8 mouse cellular contexts compared by ENCODE assay signal in genomic region chr19:40832361-40832760, GRCm38 (mm10). TPM values are rescaled to one million over a fixed set of nuclear protein-coding genes. Genes with fewer than 3 reads are reported as not detected.
DNase-seq lines count a peak whose midpoint lies in the region; ATAC-seq and TF ChIP-seq lines count a peak whose summit lies in the region.

No protein-coding gene starts in this region.

- 0 out of 2 replicates have a peak, but pooled peaks cover 2% of the 10 kb centered on the region for H3K4me1 ChIP-seq in cerebellum, adult 2 months (ENCODE audit: control insufficient read depth, insufficient read depth, low read length)
- H3K4me1 ChIP-seq in CH12.LX (ENCODE audit: control insufficient read depth in 1 of 2, insufficient read depth in 2 of 2) = peaks cover 6 to 22% of the 10 kb centered on the region in 2 experiments
- H3K4me1 ChIP-seq in hindbrain, embryonic 11.5 days (replicated peaks; ENCODE audit: control insufficient read depth, insufficient read depth, low read length) = no peaks in the 10 kb centered on the region; the same call in 1 of the 2 replicates

- no peak for DNase-seq in cerebellum, adult 2 months
- no peak for DNase-seq in cerebellum, postnatal 14 days
- peak; percentile 16 for DNase-seq in CH12.LX (ENCODE audit: extremely low read depth)
- DNase-seq in hindbrain, embryonic 11.5 days (ENCODE audit: low spot score) = no peak
- peak; percentile 39 for DNase-seq in lung, postnatal 36 days
- DNase-seq in T-cell, adult 2 months (ENCODE audit: low spot score) = no peak
- DNase-seq in embryo, embryonic 11 days = no peak
- DNase-seq in cerebellum, adult 9-11 months = no peak

- in situ Hi-C loops in CH12.LX (cut with MboI; ENCODE audit: low pct_ligation_motif_present, low pct_unique_long_range_greater_than_20kb, low sequenced_read_pairs) = loop anchor here (5.0 kb wide), 1 partner anchor 70 kb away; no protein-coding TSS in a partner anchor

- no peaks in the 10 kb centered on the region for H3K27me3 ChIP-seq in cerebellum, adult 2 months (ENCODE audit: control insufficient read depth, insufficient read depth, low read length)
- H3K27me3 ChIP-seq in CH12.LX (replicated peaks) = no peaks in the 10 kb centered on the region
- no peaks in the 10 kb centered on the region for H3K27me3 ChIP-seq in hindbrain, embryonic 11.5 days (ENCODE audit: control insufficient read depth, insufficient read depth, low read length)

- H3K9me3 ChIP-seq in CH12.LX (replicated peaks; ENCODE audit: low read length) = no peaks in the 10 kb centered on the region
- H3K9me3 ChIP-seq in hindbrain, embryonic 11.5 days (ENCODE audit: control insufficient read depth, low read length) = no peaks in the 10 kb centered on the region

- H3K4me2 ChIP-seq in CH12.LX (ENCODE audit: insufficient read depth, low read depth, poor library complexity, severe bottlenecking) = peak overlapping the region; percentile 70
- peak overlapping the region; percentile 82 for H3K4me2 ChIP-seq in hindbrain, embryonic 11.5 days (replicated peaks; ENCODE audit: low read depth, low read length)

- H3K36me3 ChIP-seq in CH12.LX (replicated peaks in 1 of 2; ENCODE audit: control insufficient read depth in 1 of 2, insufficient read depth in 1 of 2, low read length in 1 of 2) = peaks cover 5 to 19% of the 10 kb centered on the region in 2 experiments
- no peaks in the 10 kb centered on the region; the same call in 1 of the 2 replicates for H3K36me3 ChIP-seq in hindbrain, embryonic 11.5 days (ENCODE audit: control insufficient read depth, insufficient read depth, low read length)

- TF ChIP-seq CTCF in cerebellum, adult 2 months (IDR thresholded peaks at IDR 0.05; ENCODE audit: borderline replicate concordance, insufficient read depth, low read depth, low read length) = no peak
- TF ChIP-seq CTCF in CH12.LX (conservative IDR thresholded peaks at IDR 0.05 in 1 of 2, IDR thresholded peaks at IDR 0.05 in 1 of 2; ENCODE audit: low read depth in 2 of 2, low read length in 2 of 2) = no peak

- ATAC-seq in hindbrain, embryonic 11.5 days (ENCODE audit: low FRiP score) = no peak

- 21% methylated on average over 5 of the region's 5 CpGs for WGBS in cerebellum, adult 2 months
- WGBS in hindbrain, embryonic 11.5 days = 36% methylated on average over 5 of the region's 5 CpGs

- peak overlapping the region; percentile 73; the same call in 1 of the 2 replicates for H3K9ac ChIP-seq in CH12.LX (ENCODE audit: insufficient read depth, low read depth)
- H3K9ac ChIP-seq in hindbrain, embryonic 11.5 days (ENCODE audit: low read depth, low read length) = peak overlapping the region; percentile 99

- peak overlapping the region; percentile 92 for H3K4me3 ChIP-seq in cerebellum, adult 2 months (replicated peaks; ENCODE audit: insufficient read depth, low read depth, low read length)
- H3K4me3 ChIP-seq in CH12.LX (replicated peaks in 1 of 3; ENCODE audit: low read depth in 2 of 3, low read length in 2 of 3, poor library complexity in 1 of 3) = peak overlapping the region; percentile 64 to 83 (median 75)
- peak overlapping the region; percentile 89 for H3K4me3 ChIP-seq in hindbrain, embryonic 11.5 days (ENCODE audit: low read depth, low read length)

- peaks cover 2% of the 10 kb centered on the region; the same call in 1 of the 2 replicates for H3K79me2 ChIP-seq in CH12.LX (replicated peaks; ENCODE audit: control insufficient read depth, extremely low read depth, insufficient read depth, poor library complexity, severe bottlenecking)

- H3K27ac ChIP-seq in cerebellum, adult 2 months (ENCODE audit: insufficient read depth, low read length) = no peak overlapping the region
- H3K27ac ChIP-seq in CH12.LX (ENCODE audit: insufficient read depth, low read depth) = no peak overlapping the region
- no peak overlapping the region for H3K27ac ChIP-seq in hindbrain, embryonic 11.5 days (ENCODE audit: low read depth, low read length)

- TF ChIP-seq RAD21 in CH12.LX (IDR thresholded peaks at IDR 0.05; ENCODE audit: low read depth, low read length) = no peak

- dilution Hi-C loops in CH12.LX (cut with MboI; ENCODE audit: extremely low pct_ligation_motif_present, extremely low pct_unique_long_range_greater_than_20kb, low sequenced_read_pairs) = no loop called here

- no peak for TF ChIP-seq POLR2A in cerebellum, adult 2 months (IDR thresholded peaks at IDR 0.05; ENCODE audit: borderline replicate concordance, insufficient read depth, low read length)
- no peak for TF ChIP-seq POLR2A in CH12.LX (IDR thresholded peaks at IDR 0.05; ENCODE audit: low read depth, low read length)

- TF ChIP-seq EP300 in CH12.LX (IDR thresholded peaks at IDR 0.05; ENCODE audit: low read length) = no peak

TF ChIP-seq in CH12.LX, 34 proteins besides CTCF, POLR2A, EP300 and RAD21:
- TF ChIP-seq ZMIZ1 (IDR thresholded peaks at IDR 0.05; ENCODE audit: low read depth, low read length) = no peak
- TF ChIP-seq UBTF (IDR thresholded peaks at IDR 0.05; ENCODE audit: low read depth, low read length) = no peak

RNA-seq across cellular contexts. Expression of gene Ccnj, which starts 1.3 kb away (rescaled TPM):
- polyA plus RNA-seq in cerebellum, adult 2 months (2012; rRNA removed) = 8.4 and 8.7 TPM in 2 replicates
- total RNA-seq in CH12.LX (2012; rRNA removed) (4.2 and 4.3 TPM in 2 replicates), CH12.LX (2014; rRNA removed) (4.2 and 4.7 TPM in 2 replicates)
- 7.5 and 8.6 TPM in 2 replicates for polyA plus RNA-seq in CH12.LX (2012; ENCODE audit: insufficient read length, low read depth)
- 30.9 and 40.8 TPM in 2 replicates for polyA plus RNA-seq in hindbrain, embryonic 11.5 days (2014; fragmentation: Nextera tagmentation; extraction: Ambion mirVana)

Comparison
In these comparisons a context has a peak if more than half of its experiments do, and no peak if none do; other contexts are left out.
1. DNase-seq: peak in CH12.LX (single experiment) and lung, postnatal 36 days (single experiment); none in cerebellum, adult 2 months (0 of 2), cerebellum, postnatal 14 days (0 of 2), hindbrain, embryonic 11.5 days (single experiment), T-cell, adult 2 months (single experiment), embryo, embryonic 11 days (single experiment) and cerebellum, adult 9-11 months (single experiment).
2. Peak in every context shown above with its lines, with median percentiles within 50 percentile points of each other: H3K4me3 ChIP-seq.